Mouse (Mus musculus) liver, embryonic 14.5 days (tissue): ENCODE results near the gene Loxl3.

Source experiments
- CTCF ChIP-seq: IDR thresholded peaks from 2 replicates; pipeline ENCODE4 v1.5.1; 2016; ENCODE audit warnings: antibody characterized with exemption, low read depth, control low read depth
- EP300 ChIP-seq: IDR thresholded peaks from 2 replicates; pipeline ENCODE4 v1.6.1; 2016; ENCODE audit warnings: antibody characterized with exemption, low read depth

- TF ChIP-seq CTCF, result no peak
- no peak for TF ChIP-seq EP300
These were observed 34.0 kb upstream of the Loxl3 start for GRCm38 (mm10) chr6:82999986-83000385.
